In the genomic region with DNA sequence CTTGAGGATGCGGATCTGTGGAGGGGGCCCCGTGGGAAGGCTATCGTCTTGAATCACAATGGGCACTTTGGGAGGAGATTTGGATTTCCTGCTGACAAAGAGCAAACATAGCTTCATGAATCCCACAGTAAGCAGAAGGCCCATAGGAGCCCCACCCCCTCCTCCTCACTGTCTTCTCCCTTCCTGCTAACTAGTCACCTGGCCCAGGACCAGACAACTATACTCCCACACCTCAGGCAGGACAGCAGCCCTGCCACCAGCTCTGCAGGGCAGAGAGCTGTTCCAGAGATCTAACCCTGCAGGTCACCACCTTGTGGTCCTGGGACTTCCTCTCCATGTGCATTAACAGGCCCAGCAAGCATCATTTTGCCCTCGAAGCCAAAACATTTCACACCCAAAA, we compare ENCODE assay signal across 25 mouse cellular contexts. TPM values are rescaled to one million over a fixed set of nuclear protein-coding genes. Genes with fewer than 3 reads are reported as not detected.
DNase-seq lines count a peak whose midpoint lies in the region; ATAC-seq and TF ChIP-seq lines count a peak whose summit lies in the region.
"Had no signal": no experiment of that assay in that cellular context is flagged by ENCODE, and none has a peak within 500 bp of the region (broad histone marks: within the 10 kb centered on the region; RNA-seq: fewer than 3 reads in every experiment).

No protein-coding gene starts in this region.

- H3K9me3 ChIP-seq in heart, embryonic 15.5 days (replicated peaks) = no peaks in the 10 kb centered on the region
- H3K9me3 ChIP-seq in kidney, embryonic 15.5 days (replicated peaks) = no peaks in the 10 kb centered on the region
- H3K9me3 ChIP-seq in neural tube, embryonic 13.5 days = no peaks in the 10 kb centered on the region
- no peaks in the 10 kb centered on the region for H3K9me3 ChIP-seq in neural tube, embryonic 15.5 days (replicated peaks)
- H3K9me3 ChIP-seq: embryonic facial prominence, embryonic 15.5 days; hindbrain, embryonic 15.5 days; intestine, embryonic 15.5 days; limb, embryonic 15.5 days; stomach, embryonic 15.5 days had no signal

- no peak for ATAC-seq in heart, embryonic 15.5 days (replicated peaks; ENCODE audit: insufficient number of reproducible peaks, insufficient read depth, low FRiP score, low read depth)
- ATAC-seq in kidney, embryonic 15.5 days (replicated peaks; ENCODE audit: low FRiP score) = no peak
- no peak for ATAC-seq in neural tube, embryonic 13.5 days (ENCODE audit: low read depth)
- no peak for ATAC-seq in neural tube, embryonic 15.5 days (ENCODE audit: low FRiP score)
- ATAC-seq: forebrain, embryonic 14.5 days; intestine, embryonic 15.5 days had no signal

- H3K4me2 ChIP-seq in heart, embryonic 15.5 days = no peak overlapping the region
- H3K4me2 ChIP-seq in kidney, embryonic 15.5 days = no peak overlapping the region
- H3K4me2 ChIP-seq in neural tube, embryonic 13.5 days = no peak overlapping the region
- H3K4me2 ChIP-seq in neural tube, embryonic 15.5 days = no peak overlapping the region
- H3K4me2 ChIP-seq: embryonic facial prominence, embryonic 15.5 days; hindbrain, embryonic 15.5 days; intestine, embryonic 15.5 days; limb, embryonic 15.5 days; lung, embryonic 14.5 days; stomach, embryonic 15.5 days had no signal

- DNase-seq in cerebellum, adult 2 months = peak in 1 of 2 experiments; percentile 35
- no peak for DNase-seq in cerebellum, adult 8-10 months
- no peak for DNase-seq in heart, adult 11 months
- no peak for DNase-seq in kidney, postnatal 14 days
- DNase-seq: adrenal gland, postnatal 36 days; cerebellum, adult 11-12 months; cerebellum, postnatal 36 days; embryo, embryonic 11 days; layer of hippocampus, adult 9-11 months; left cerebral cortex, postnatal 4 days; lung, embryonic 14.5 days; thymus, postnatal 25 days had no signal

- no peak overlapping the region for H3K9ac ChIP-seq in heart, embryonic 15.5 days
- no peak overlapping the region for H3K9ac ChIP-seq in kidney, embryonic 15.5 days
- H3K9ac ChIP-seq in neural tube, embryonic 13.5 days = 0 out of 2 replicates have a peak overlapping the region, but pooled peaks have one; percentile 31
- no peak overlapping the region; the same call in 1 of the 2 replicates for H3K9ac ChIP-seq in neural tube, embryonic 15.5 days (replicated peaks)
- H3K9ac ChIP-seq: embryonic facial prominence, embryonic 15.5 days; hindbrain, embryonic 15.5 days; intestine, embryonic 15.5 days; limb, embryonic 15.5 days; liver, embryonic 14.5 days; lung, embryonic 14.5 days; stomach, embryonic 15.5 days had no signal

- 21% methylated on average over 4 of the region's 4 CpGs for WGBS in cerebellum, adult 2 months
- 60% methylated on average over 4 of the region's 4 CpGs for WGBS in heart, embryonic 15.5 days
- 72% methylated on average over 4 of the region's 4 CpGs for WGBS in kidney, embryonic 15.5 days
- 64% methylated on average over 4 of the region's 4 CpGs for WGBS in neural tube, embryonic 13.5 days
- 81% methylated on average over 4 of the region's 4 CpGs for WGBS in neural tube, embryonic 15.5 days

- peaks cover 44% of the 10 kb centered on the region for H3K36me3 ChIP-seq in heart, embryonic 15.5 days
- peaks cover 61% of the 10 kb centered on the region for H3K36me3 ChIP-seq in kidney, embryonic 15.5 days
- H3K36me3 ChIP-seq in neural tube, embryonic 13.5 days = peaks cover 50% of the 10 kb centered on the region
- H3K36me3 ChIP-seq in neural tube, embryonic 15.5 days = peaks cover 32% of the 10 kb centered on the region

- H3K27me3 ChIP-seq in cerebellum, adult 2 months (ENCODE audit: control insufficient read depth, insufficient read depth, low read length) = no peaks in the 10 kb centered on the region
- no peaks in the 10 kb centered on the region for H3K27me3 ChIP-seq in heart, embryonic 15.5 days
- H3K27me3 ChIP-seq in kidney, embryonic 15.5 days = no peaks in the 10 kb centered on the region
- no peaks in the 10 kb centered on the region for H3K27me3 ChIP-seq in neural tube, embryonic 13.5 days
- no peaks in the 10 kb centered on the region for H3K27me3 ChIP-seq in neural tube, embryonic 15.5 days (replicated peaks)
- H3K27me3 ChIP-seq: embryonic facial prominence, embryonic 15.5 days; hindbrain, embryonic 15.5 days; intestine, embryonic 15.5 days; limb, embryonic 15.5 days; stomach, embryonic 15.5 days had no signal

- no peak overlapping the region for H3K4me3 ChIP-seq in cerebellum, adult 2 months (replicated peaks; ENCODE audit: insufficient read depth, low read depth, low read length)
- H3K4me3 ChIP-seq in heart, embryonic 15.5 days = no peak overlapping the region
- H3K4me3 ChIP-seq in kidney, embryonic 15.5 days (replicated peaks) = no peak overlapping the region
- no peak overlapping the region for H3K4me3 ChIP-seq in neural tube, embryonic 13.5 days
- no peak overlapping the region for H3K4me3 ChIP-seq in neural tube, embryonic 15.5 days (replicated peaks)
- H3K4me3 ChIP-seq: embryonic facial prominence, embryonic 15.5 days; hindbrain, embryonic 15.5 days; intestine, embryonic 15.5 days; left cerebral cortex, adult 2 months; limb, embryonic 15.5 days; stomach, embryonic 15.5 days had no signal

- no peak for TF ChIP-seq POLR2A in cerebellum, adult 2 months (IDR thresholded peaks at IDR 0.05; ENCODE audit: borderline replicate concordance, insufficient read depth, low read length)

- peaks cover 45% of the 10 kb centered on the region for H3K4me1 ChIP-seq in cerebellum, adult 2 months (ENCODE audit: control insufficient read depth, insufficient read depth, low read length)
- H3K4me1 ChIP-seq in heart, embryonic 15.5 days (replicated peaks) = peaks cover 35% of the 10 kb centered on the region
- peaks cover 42% of the 10 kb centered on the region for H3K4me1 ChIP-seq in kidney, embryonic 15.5 days
- H3K4me1 ChIP-seq in neural tube, embryonic 13.5 days (replicated peaks) = peaks cover 33% of the 10 kb centered on the region
- peaks cover 25% of the 10 kb centered on the region for H3K4me1 ChIP-seq in neural tube, embryonic 15.5 days

- no peak for TF ChIP-seq CTCF in cerebellum, adult 2 months (IDR thresholded peaks at IDR 0.05; ENCODE audit: borderline replicate concordance, insufficient read depth, low read depth, low read length)

- peak overlapping the region; percentile 26; the same call in 1 of the 2 replicates for H3K27ac ChIP-seq in cerebellum, adult 2 months (ENCODE audit: insufficient read depth, low read length)
- 0 out of 2 replicates have a peak overlapping the region, but pooled peaks have one; percentile 14 for H3K27ac ChIP-seq in heart, embryonic 15.5 days
- 0 out of 2 replicates have a peak overlapping the region, but pooled peaks have one; percentile 18 for H3K27ac ChIP-seq in kidney, embryonic 15.5 days
- no peak overlapping the region for H3K27ac ChIP-seq in neural tube, embryonic 13.5 days (replicated peaks)
- no peak overlapping the region; the same call in 1 of the 2 replicates for H3K27ac ChIP-seq in neural tube, embryonic 15.5 days (replicated peaks)
- H3K27ac ChIP-seq: embryonic facial prominence, embryonic 15.5 days; hindbrain, embryonic 15.5 days; intestine, embryonic 15.5 days; left cerebral cortex, adult 2 months; limb, embryonic 15.5 days; liver, embryonic 14.5 days; macrophage; stomach, embryonic 15.5 days had no signal

RNA-seq across cellular contexts. Expression of a gene that starts 20.9 kb away (rescaled TPM):
- 29.2 and 29.9 TPM in 2 replicates for polyA plus RNA-seq in cerebellum, adult 2 months (2012; rRNA removed)
- 30.1 and 32.8 TPM in 2 replicates for polyA plus RNA-seq in heart, embryonic 15.5 days (2015; fragmentation: Nextera tagmentation; extraction: Ambion mirVana)
- 49.6 and 50.4 TPM in 2 replicates for polyA plus RNA-seq in kidney, embryonic 15.5 days (2015; fragmentation: Nextera tagmentation; extraction: Ambion mirVana)
- 23.4 and 27.2 TPM in 2 replicates for polyA plus RNA-seq in neural tube, embryonic 13.5 days (2015; fragmentation: Nextera tagmentation; extraction: Ambion mirVana)
- polyA plus RNA-seq in neural tube, embryonic 15.5 days (2015; fragmentation: Nextera tagmentation; extraction: Ambion mirVana) = 23.7 and 29.1 TPM in 2 replicates

RNA-seq across cellular contexts. Expression of a gene that starts 29.0 kb away (rescaled TPM):
- 21.1 and 21.5 TPM in 2 replicates for polyA plus RNA-seq in cerebellum, adult 2 months (2012; rRNA removed)
- 10.3 and 15.3 TPM in 2 replicates for polyA plus RNA-seq in heart, embryonic 15.5 days (2015; fragmentation: Nextera tagmentation; extraction: Ambion mirVana)
- polyA plus RNA-seq in kidney, embryonic 15.5 days (2015; fragmentation: Nextera tagmentation; extraction: Ambion mirVana) = 22.4 and 23.0 TPM in 2 replicates
- 23.2 and 24.2 TPM in 2 replicates for polyA plus RNA-seq in neural tube, embryonic 13.5 days (2015; fragmentation: Nextera tagmentation; extraction: Ambion mirVana)
- 23.3 and 23.8 TPM in 2 replicates for polyA plus RNA-seq in neural tube, embryonic 15.5 days (2015; fragmentation: Nextera tagmentation; extraction: Ambion mirVana)

RNA-seq across cellular contexts. Expression of a gene that starts 30.6 kb away (rescaled TPM):
- polyA plus RNA-seq in cerebellum, adult 2 months (2012; rRNA removed) = 0.21 and 0.48 TPM in 2 replicates
- polyA plus RNA-seq in heart, embryonic 15.5 days (2015; fragmentation: Nextera tagmentation; extraction: Ambion mirVana) = 0.26 TPM in 1 of 2 replicates, not detected in the other
- polyA plus RNA-seq in kidney, embryonic 15.5 days (2015; fragmentation: Nextera tagmentation; extraction: Ambion mirVana) = 0.50 and 0.64 TPM in 2 replicates
- not detected in 2 replicates for polyA plus RNA-seq in neural tube, embryonic 13.5 days (2015; fragmentation: Nextera tagmentation; extraction: Ambion mirVana)
- polyA plus RNA-seq in neural tube, embryonic 15.5 days (2015; fragmentation: Nextera tagmentation; extraction: Ambion mirVana) = 0.51 and 0.55 TPM in 2 replicates
- polyA plus RNA-seq: intestine, embryonic 15.5 days; liver, embryonic 14.5 days; macrophage had no signal

RNA-seq across cellular contexts. Expression of a gene that starts 40.5 kb away (rescaled TPM):
- polyA plus RNA-seq in cerebellum, adult 2 months (2012; rRNA removed) = 66.3 and 68.7 TPM in 2 replicates
- 38.6 and 52.4 TPM in 2 replicates for polyA plus RNA-seq in heart, embryonic 15.5 days (2015; fragmentation: Nextera tagmentation; extraction: Ambion mirVana)
- polyA plus RNA-seq in kidney, embryonic 15.5 days (2015; fragmentation: Nextera tagmentation; extraction: Ambion mirVana) = 80.0 and 89.4 TPM in 2 replicates
- polyA plus RNA-seq in neural tube, embryonic 13.5 days (2015; fragmentation: Nextera tagmentation; extraction: Ambion mirVana) = 55.5 and 58.7 TPM in 2 replicates
- 56.8 and 59.8 TPM in 2 replicates for polyA plus RNA-seq in neural tube, embryonic 15.5 days (2015; fragmentation: Nextera tagmentation; extraction: Ambion mirVana)

RNA-seq across cellular contexts. Expression of a gene that starts 58.3 kb away (rescaled TPM):
- 39.4 and 41.3 TPM in 2 replicates for polyA plus RNA-seq in cerebellum, adult 2 months (2012; rRNA removed)
- 3.4 and 4.7 TPM in 2 replicates for polyA plus RNA-seq in heart, embryonic 15.5 days (2015; fragmentation: Nextera tagmentation; extraction: Ambion mirVana)
- 8.5 and 9.5 TPM in 2 replicates for polyA plus RNA-seq in kidney, embryonic 15.5 days (2015; fragmentation: Nextera tagmentation; extraction: Ambion mirVana)
- 4.9 and 7.2 TPM in 2 replicates for polyA plus RNA-seq in neural tube, embryonic 13.5 days (2015; fragmentation: Nextera tagmentation; extraction: Ambion mirVana)
- polyA plus RNA-seq in neural tube, embryonic 15.5 days (2015; fragmentation: Nextera tagmentation; extraction: Ambion mirVana) = 4.5 and 4.9 TPM in 2 replicates

Comparison
In these comparisons a context has a peak if more than half of its experiments do, and no peak if none do; other contexts are left out.
1. H3K27ac ChIP-seq: peak in cerebellum, adult 2 months (single experiment), heart, embryonic 15.5 days (single experiment) and kidney, embryonic 15.5 days (single experiment); none in neural tube, embryonic 13.5 days (single experiment) and neural tube, embryonic 15.5 days (single experiment).